Mouse (Mus musculus) CH12.LX (cell line): Measurements from ENCODE around the gene Hk1.

Experiments
- CHD1 ChIP-seq: IDR thresholded peaks from 2 replicates; pipeline ENCODE4 v1.6.1; 2012; ENCODE audit warnings: low read depth, low read length, improper control_type of control experiment, inconsistent platforms
- CTCF ChIP-seq, 2 experiments: IDR thresholded peaks in 1 of 2; conservative IDR thresholded peaks in 1 of 2; 2 replicates each; pipeline ENCODE4 v1.5.1; 2011 to 2012; ENCODE audit warnings: low read depth in 2 of 2, low read length in 2 of 2, improper control_type of control experiment in 1 of 2, inconsistent platforms in 1 of 2, mild to moderate bottlenecking in 1 of 2, moderate library complexity in 1 of 2
- E2F4 ChIP-seq: IDR thresholded peaks from 2 replicates; pipeline ENCODE4 v1.6.1; 2011; ENCODE audit warnings: low read depth, low read length, improper control_type of control experiment; ENCODE audit not compliant: insufficient replicate concordance
- ELF1 ChIP-seq: IDR thresholded peaks from 2 replicates; pipeline ENCODE4 v1.6.1; 2014; ENCODE audit warnings: low read depth, mild to moderate bottlenecking, inconsistent platforms, low read length, improper control_type of control experiment
- MAFK ChIP-seq: IDR thresholded peaks from 2 replicates; pipeline ENCODE4 v1.6.1; 2011; ENCODE audit warnings: low read length, improper control_type of control experiment; ENCODE audit not compliant: insufficient replicate concordance
- MAX ChIP-seq: IDR thresholded peaks from 2 replicates; pipeline ENCODE4 v1.6.1; 2011; ENCODE audit warnings: low read length, improper control_type of control experiment
- POLR2A ChIP-seq: IDR thresholded peaks from 2 replicates; pipeline ENCODE4 v1.6.1; 2011; ENCODE audit warnings: low read depth, mild to moderate bottlenecking, improper control_type of control experiment, low read length
- USF2 ChIP-seq: conservative IDR thresholded peaks from 2 replicates; pipeline ENCODE4 v1.6.1; 2011; ENCODE audit warnings: low read depth, low read length, improper control_type of control experiment

- TF ChIP-seq POLR2A = no peak
- TF ChIP-seq CHD1 = no peak
- TF ChIP-seq ELF1 = no peak
- no peak for TF ChIP-seq CTCF (conservative IDR thresholded peaks at IDR 0.05 in 1 of 2, IDR thresholded peaks at IDR 0.05 in 1 of 2; ENCODE audit: low read depth in 2 of 2, low read length in 2 of 2)
- TF ChIP-seq USF2 = no peak
- TF ChIP-seq MAX = no peak
- no peak for TF ChIP-seq MAFK
- TF ChIP-seq E2F4 = no peak
These were observed at the start of gene Hk1 for GRCm38 (mm10) chr10:62379808-62380207.
